Mouse (Mus musculus) hindbrain, embryonic 16.5 days (tissue): ENCODE measurements at regions not wholly inside any gene's neighbourhood (a gene's known extent, or its start where the extent isn't known, plus 50 kb on each side); places are given as distances from the start of the nearest gene placed in this dataset.
A peak's percentile ranks its signal among the peaks of the same experiment; 100 is the strongest.

Experiments
- ATAC-seq: fragments of 200-750 bp; cut with Nextera tagmentation; 2 replicates; pipeline ENCODE4 v1.8.0; 2017; ENCODE audit warnings: moderate TSS enrichment, moderate library complexity
- H3K27ac ChIP-seq: fragments of 300-500 bp; sonication (generic); 2 replicates; pipeline ENCODE4 v1.5.1; 2014; ENCODE audit warnings: low read depth, mild to moderate bottlenecking, control low read depth, low read length, moderate library complexity
- H3K27me3 ChIP-seq: fragments of 300-500 bp; sonication (generic); replicated peaks from 2 replicates; pipeline ENCODE4 v1.6.1; 2014; ENCODE audit warnings: low read length; ENCODE audit not compliant: control insufficient read depth, insufficient read depth
- H3K36me3 ChIP-seq: fragments of 300-500 bp; sonication (generic); 2 replicates; pipeline ENCODE4 v1.6.1; 2014; ENCODE audit warnings: mild to moderate bottlenecking, low read length, moderate library complexity, mixed read lengths; ENCODE audit not compliant: control insufficient read depth, insufficient read depth
- H3K4me1 ChIP-seq: fragments of 300-500 bp; sonication (generic); 2 replicates; pipeline ENCODE4 v1.6.1; 2014; ENCODE audit warnings: low read depth, low read length; ENCODE audit not compliant: control insufficient read depth, insufficient read depth
- H3K4me2 ChIP-seq: fragments of 300-500 bp; sonication (generic); 2 replicates; pipeline ENCODE4 v1.6.1; 2014; ENCODE audit warnings: mild to moderate bottlenecking, low read length, control low read depth, moderate library complexity
- H3K4me3 ChIP-seq: fragments of 300-500 bp; sonication (generic); 2 replicates; pipeline ENCODE4 v1.5.1; 2014; ENCODE audit warnings: mild to moderate bottlenecking, low read length, control low read depth, moderate library complexity
- H3K9ac ChIP-seq: fragments of 300-500 bp; sonication (generic); 2 replicates; pipeline ENCODE4 v1.6.1; 2014; ENCODE audit warnings: low read depth, mild to moderate bottlenecking, control low read depth, low read length, moderate library complexity
- H3K9me3 ChIP-seq: fragments of 300-500 bp; sonication (generic); 2 replicates; pipeline ENCODE4 v1.6.1; 2014; ENCODE audit warnings: mild to moderate bottlenecking, low read length, moderate library complexity; ENCODE audit not compliant: control insufficient read depth
- WGBS: fragments of 180-500 bp; shearing (Covaris S2); extraction: QIAGEN DNeasy Blood & Tissue Kit; methylation state at CpG from one replicate; pipeline ENCODE4 v1.1.7; 2014; 5-methylcytosine and 5-hydroxymethylcytosine counted together

DNA sequence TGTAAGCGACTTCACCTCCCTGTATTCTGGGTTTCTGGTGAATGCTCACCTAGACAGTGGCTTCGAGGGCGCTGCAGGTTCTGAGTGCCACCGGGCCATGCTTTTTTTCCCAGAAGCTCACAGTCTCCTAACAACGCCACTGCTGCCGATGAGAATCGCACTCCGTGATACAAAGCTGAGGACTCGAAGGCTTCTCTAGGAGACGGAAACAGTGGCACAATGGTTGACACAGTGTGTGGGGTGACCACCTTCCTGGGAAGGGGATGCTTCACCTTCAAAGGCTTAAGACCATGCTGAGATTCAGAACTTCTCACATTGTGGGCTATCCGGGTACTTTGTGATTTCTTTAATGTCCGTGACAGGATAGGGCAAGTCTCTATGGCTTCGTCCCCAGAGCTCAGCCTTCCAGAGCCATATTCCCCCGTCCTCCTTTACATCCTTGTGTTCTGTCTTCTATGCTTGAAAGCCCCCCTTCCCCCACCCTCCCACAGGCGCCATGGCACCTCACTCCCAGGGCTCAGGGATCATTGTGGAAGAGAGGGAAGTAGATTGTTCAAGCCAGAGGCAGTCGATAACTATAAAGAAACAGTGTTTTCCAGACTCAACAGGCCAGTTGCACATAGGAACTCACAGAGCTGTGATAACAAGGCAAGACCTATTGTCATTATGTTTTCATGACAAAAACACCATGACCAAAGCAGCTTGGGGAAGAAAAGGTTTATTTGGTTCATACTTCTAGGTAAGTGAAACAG lies 79.3 kb upstream of the Cpm start:
- WGBS: 84% methylated on average over 16 of the region's 16 CpGs
- Histone ChIP-seq H3K27ac (no peak overlapping the region), H3K27me3 (no peaks in the 10 kb centered on the region), H3K36me3 (no peaks in the 10 kb centered on the region), H3K4me1 (no peaks in the 10 kb centered on the region), H3K9me3 (no peaks in the 10 kb centered on the region), H3K4me2 (no peak overlapping the region), H3K4me3 (no peak overlapping the region), H3K9ac (no peak overlapping the region)
- no peak for ATAC-seq

DNA sequence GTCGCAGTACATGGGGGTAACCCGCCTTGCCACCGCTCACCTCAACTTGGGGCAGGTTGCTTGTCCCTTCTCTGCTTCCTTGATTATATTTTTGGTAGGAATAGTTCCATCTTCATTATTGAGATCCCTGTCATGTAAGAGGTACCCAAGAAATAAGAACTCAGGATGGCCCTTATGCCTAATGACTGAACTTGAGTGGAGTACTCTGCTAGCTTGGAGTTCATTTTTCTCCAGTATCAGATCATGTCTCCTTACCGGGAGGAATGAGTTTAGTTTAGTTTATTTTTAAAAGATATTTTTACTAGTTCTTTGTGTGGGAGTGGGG lies 79.8 kb upstream of the Cpm start:
- no peak overlapping the region for H3K4me3 ChIP-seq
- 98% methylated on average over 4 of the region's 4 CpGs for WGBS
- no peaks in the 10 kb centered on the region for H3K36me3 ChIP-seq
- ATAC-seq: no peak
- H3K4me1 ChIP-seq: no peaks in the 10 kb centered on the region
- H3K27me3 ChIP-seq: no peaks in the 10 kb centered on the region
- H3K9ac ChIP-seq: no peak overlapping the region
- no peaks in the 10 kb centered on the region for H3K9me3 ChIP-seq
- H3K27ac ChIP-seq: no peak overlapping the region
- no peak overlapping the region for H3K4me2 ChIP-seq

DNA sequence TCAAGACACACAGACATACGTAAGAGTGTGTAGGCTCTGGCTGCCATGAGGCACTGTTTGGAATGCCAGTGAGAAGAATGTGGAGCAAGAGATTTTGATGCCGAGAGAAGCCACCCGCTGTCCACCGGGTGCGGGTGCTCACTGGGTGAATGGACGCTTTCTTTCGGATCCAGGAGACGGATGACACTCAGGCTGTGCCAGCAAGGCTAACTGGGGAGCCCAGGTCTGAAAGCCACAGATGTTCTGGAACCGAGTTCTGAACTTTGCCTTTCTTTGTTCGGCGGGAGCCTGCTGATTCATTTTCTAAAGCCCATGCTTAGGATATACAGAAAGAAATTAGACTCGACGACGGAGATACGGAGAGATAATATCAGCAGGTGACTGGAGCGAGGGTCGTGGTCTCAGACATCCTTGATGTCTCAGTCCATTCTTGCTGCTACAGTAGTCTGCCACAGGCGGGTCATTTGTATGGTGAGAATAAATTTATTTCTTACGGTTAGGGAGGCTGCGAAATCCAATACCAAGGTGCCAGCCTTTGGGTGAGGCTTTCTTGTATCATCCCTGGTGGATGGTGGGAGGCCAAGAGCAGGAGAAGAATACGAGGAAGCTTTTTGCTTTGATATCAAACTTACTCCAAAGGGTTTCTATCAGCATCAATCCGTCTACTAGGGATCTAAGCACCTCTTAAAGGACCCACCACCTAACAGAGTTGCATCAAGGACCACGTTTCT lies 80.4 kb upstream of the Cpm start:
- no peaks in the 10 kb centered on the region for H3K9me3 ChIP-seq
- no peaks in the 10 kb centered on the region for H3K36me3 ChIP-seq
- no peak overlapping the region for H3K4me2 ChIP-seq
- H3K27me3 ChIP-seq: no peaks in the 10 kb centered on the region
- WGBS: 84% methylated on average over 23 of the region's 23 CpGs
- no peak overlapping the region for H3K9ac ChIP-seq
- no peaks in the 10 kb centered on the region for H3K4me1 ChIP-seq
- no peak for ATAC-seq
- H3K27ac ChIP-seq: no peak overlapping the region
- no peak overlapping the region for H3K4me3 ChIP-seq

DNA sequence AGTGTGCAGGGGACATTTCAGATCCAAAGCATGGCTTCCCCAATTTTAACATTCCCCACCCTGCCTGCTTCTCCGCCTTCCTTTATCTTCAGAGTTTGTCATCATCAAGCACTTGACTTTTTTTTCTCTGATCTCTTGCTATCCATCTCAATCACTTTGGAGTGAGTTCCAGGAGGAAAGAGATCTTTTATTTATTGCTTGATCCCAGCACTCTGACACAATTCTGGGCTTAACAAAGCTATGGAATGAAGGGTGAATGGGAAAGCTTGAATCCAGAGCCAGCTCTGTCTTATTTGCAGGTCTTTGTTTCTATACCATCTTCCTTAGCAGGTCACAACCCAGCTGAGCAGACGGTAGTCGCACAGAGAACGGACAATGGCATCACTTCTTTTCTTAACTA lies 81.0 kb upstream of the Cpm start:
- no peak overlapping the region for H3K9ac ChIP-seq
- no peak overlapping the region for H3K4me2 ChIP-seq
- no peaks in the 10 kb centered on the region for H3K4me1 ChIP-seq
- no peak for ATAC-seq
- no peak overlapping the region for H3K27ac ChIP-seq
- WGBS: 92% methylated on average over 4 of the region's 4 CpGs
- H3K9me3 ChIP-seq: no peaks in the 10 kb centered on the region
- H3K4me3 ChIP-seq: no peak overlapping the region
- H3K27me3 ChIP-seq: no peaks in the 10 kb centered on the region
- H3K36me3 ChIP-seq: no peaks in the 10 kb centered on the region

DNA sequence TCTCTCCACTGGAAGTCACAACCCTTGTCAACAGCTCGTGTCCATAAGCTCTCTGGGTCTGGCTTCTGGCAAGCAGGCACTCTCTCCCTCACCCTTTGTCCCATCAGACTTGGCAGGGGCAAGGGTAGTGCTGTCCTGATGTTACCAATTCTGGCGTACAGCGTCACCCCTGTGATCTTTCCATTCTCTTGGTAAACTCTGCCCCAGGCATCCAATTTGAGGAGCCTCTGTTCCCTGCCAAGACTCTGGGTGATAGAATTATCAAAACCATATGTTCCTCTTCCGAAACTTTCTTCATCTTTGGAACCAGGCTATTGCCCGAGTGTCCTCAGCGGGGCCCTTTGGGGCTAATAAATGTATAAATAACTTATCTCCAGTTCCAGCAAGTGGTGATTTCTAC lies 82.0 kb upstream of the Cpm start:
- no peak for ATAC-seq
- H3K9me3 ChIP-seq: no peaks in the 10 kb centered on the region

DNA sequence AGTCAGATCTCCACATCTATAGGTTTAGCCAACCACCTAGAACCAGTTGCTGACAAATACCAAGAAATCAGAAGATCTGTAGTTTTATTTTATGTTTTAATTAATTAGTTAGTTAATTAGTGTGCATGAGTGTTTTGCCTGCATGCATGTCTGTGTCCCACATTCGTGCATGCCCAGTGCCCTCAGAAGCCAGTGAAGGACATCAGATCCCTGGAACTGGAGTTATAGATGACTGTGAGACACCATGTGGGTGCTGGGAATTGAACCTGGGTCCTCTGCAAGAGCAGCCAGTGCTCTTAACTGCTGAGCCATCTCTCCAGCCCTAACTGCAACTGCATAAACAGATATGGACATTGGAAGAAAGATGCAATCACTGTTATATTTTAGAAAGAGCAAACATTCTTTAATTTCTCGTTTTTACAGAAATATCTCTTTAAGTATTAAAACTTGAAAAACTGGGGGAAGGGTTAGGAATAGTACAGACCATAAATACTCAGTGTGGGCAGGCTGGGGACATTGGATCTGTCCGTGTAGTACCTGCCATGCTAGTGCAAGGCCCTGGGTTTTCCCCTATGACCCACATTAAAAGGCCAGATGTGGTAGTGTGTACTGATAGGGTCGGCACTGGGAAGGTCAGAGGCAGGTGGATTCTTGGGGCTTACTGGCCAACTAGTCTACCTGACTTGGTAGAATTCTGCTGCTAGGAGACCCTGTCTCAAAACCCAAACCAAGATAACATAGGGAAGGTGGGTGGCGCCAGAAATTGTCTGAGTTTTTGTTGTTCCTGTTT lies 83.3 kb upstream of the Cpm start:
- no peak overlapping the region for H3K4me2 ChIP-seq
- no peaks in the 10 kb centered on the region for H3K9me3 ChIP-seq
- no peaks in the 10 kb centered on the region for H3K4me1 ChIP-seq
- no peak overlapping the region for H3K9ac ChIP-seq
- no peaks in the 10 kb centered on the region for H3K36me3 ChIP-seq
- H3K4me3 ChIP-seq: no peak overlapping the region
- no peak overlapping the region for H3K27ac ChIP-seq
- no peaks in the 10 kb centered on the region for H3K27me3 ChIP-seq
- 92% methylated on average over 5 of the region's 5 CpGs for WGBS
- no peak for ATAC-seq

More for the DNA sequence above, 82.0 kb upstream of the Cpm start:
- no peaks in the 10 kb centered on the region for H3K4me1 ChIP-seq
- H3K9ac ChIP-seq: no peak overlapping the region
- 73% methylated on average over 6 of the region's 6 CpGs for WGBS
- H3K27ac ChIP-seq: no peak overlapping the region
- no peak overlapping the region for H3K4me2 ChIP-seq
- H3K4me3 ChIP-seq: no peak overlapping the region
- H3K36me3 ChIP-seq: no peaks in the 10 kb centered on the region
- no peaks in the 10 kb centered on the region for H3K27me3 ChIP-seq

DNA sequence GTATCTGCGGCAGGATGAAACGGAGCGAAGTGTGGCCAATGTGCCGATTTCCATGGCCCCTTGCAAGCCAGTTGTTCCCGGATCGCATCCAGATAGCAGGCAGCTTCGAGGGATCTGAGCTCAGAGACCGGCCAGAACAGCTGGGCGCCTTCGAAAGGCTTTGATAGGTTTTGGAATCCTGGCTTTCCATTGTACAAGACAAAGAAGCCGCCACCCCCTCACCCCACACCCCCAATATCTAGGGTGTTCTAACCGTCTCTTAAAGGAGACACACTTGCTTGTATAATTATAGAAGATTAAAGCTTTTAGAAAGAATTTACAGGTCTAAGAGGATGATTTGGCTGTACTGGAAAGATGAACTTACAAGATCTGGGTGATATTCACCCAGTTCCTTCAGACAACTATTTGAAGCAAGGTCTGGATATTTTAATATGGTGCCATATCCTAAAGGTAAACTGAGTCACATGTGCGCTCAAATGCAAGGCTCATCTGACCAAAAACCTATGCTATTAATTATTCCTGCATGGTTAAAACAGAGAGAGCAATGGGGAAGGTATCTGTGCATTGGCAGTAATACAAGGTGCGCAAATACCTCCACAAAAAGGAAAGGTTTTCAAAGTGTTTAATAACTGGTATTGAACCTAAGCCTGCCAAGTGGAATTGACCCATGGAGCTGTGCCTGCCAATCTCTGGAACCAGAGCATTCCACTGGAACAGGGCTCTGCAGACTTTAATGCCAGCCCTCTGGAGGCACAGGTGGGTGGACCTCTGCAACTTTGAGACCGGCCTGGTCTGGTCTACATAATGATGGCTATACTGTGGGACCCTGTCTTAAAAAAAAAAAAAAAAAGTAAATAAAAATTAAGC lies 84.4 kb upstream of the Cpm start:
- Histone ChIP-seq H3K9me3 (no peaks in the 10 kb centered on the region), H3K4me1 (no peaks in the 10 kb centered on the region), H3K27me3 (no peaks in the 10 kb centered on the region), H3K27ac (no peak overlapping the region), H3K4me2 (peak overlapping the region; percentile 33), H3K4me3 (no peak overlapping the region), H3K36me3 (no peaks in the 10 kb centered on the region), H3K9ac (0 out of 2 replicates have a peak overlapping the region, but pooled peaks have one; percentile 23)
- WGBS: 34% methylated on average over 15 of the region's 15 CpGs
- ATAC-seq: no peak

DNA sequence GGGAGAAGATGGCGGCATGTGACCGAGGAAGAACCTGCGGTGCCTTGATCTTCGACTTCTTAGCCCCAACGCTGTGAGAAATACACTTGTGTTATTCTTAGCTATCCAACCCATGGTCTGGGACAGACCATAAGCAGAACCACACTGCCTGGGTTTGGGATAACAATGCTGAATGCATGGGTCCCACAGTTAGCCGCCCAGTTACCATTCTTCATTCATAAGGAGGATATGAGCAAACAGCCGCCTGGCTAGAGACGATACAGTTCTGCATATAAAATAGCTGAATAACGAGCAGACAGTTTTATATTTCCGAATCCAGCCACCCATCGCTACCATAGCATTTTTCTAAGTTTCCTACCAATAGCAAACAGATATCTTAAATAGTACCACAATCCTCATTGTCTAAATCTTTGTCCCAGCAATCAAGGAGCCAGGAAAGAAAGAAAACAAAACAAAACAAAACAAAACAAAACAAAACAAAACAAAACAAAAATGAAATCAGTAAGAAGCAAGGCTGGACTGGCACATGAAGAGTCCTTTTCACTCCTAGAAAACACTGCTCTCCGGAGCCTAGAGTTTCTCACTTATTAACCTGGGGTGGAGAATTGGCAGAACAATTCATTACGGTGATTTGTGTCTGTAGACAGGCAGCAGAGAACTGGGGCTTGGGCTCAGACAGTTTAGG lies 85.2 kb upstream of the Cpm start:
- Histone ChIP-seq H3K4me2 (peak overlapping the region; percentile 33), H3K27me3 (no peaks in the 10 kb centered on the region), H3K4me1 (no peaks in the 10 kb centered on the region), H3K9me3 (no peaks in the 10 kb centered on the region), H3K36me3 (no peaks in the 10 kb centered on the region), H3K4me3 (no peak overlapping the region), H3K27ac (no peak overlapping the region), H3K9ac (0 out of 2 replicates have a peak overlapping the region, but pooled peaks have one; percentile 23)
- 76% methylated on average over 13 of the region's 13 CpGs for WGBS
- no peak for ATAC-seq
